Mouse (Mus musculus) kidney, adult 2 months (tissue): ENCODE data around the gene Usp10.

Source experiments
- CTCF ChIP-seq: fragments of 200-500 bp; conservative IDR thresholded peaks from 2 replicates; pipeline ENCODE4 v1.5.1; 2011; ENCODE audit warnings: low read depth, mild to moderate bottlenecking, control low read depth, low read length, moderate library complexity, mixed read lengths; ENCODE audit not compliant: insufficient read depth, insufficient read length
- POLR2A ChIP-seq: fragments of 200-500 bp; IDR thresholded peaks from one replicate; pipeline ENCODE4 v1.6.1; 2011; ENCODE audit warnings: low read depth, low read length, control low read depth

GRCm38 (mm10) chr8:119917415-119917814 lies 7.3 kb downstream of the Usp10 start:
- TF ChIP-seq POLR2A: no peak
- no peak for TF ChIP-seq CTCF
